ENCODE assay signal across 8 mouse cellular contexts in genomic region chr6:87621281-87621680, GRCm38 (mm10). TPM values are rescaled to one million over a fixed set of nuclear protein-coding genes. Genes with fewer than 3 reads are reported as not detected.
DNase-seq lines count a peak whose midpoint lies in the region; ATAC-seq and TF ChIP-seq lines count a peak whose summit lies in the region.

No protein-coding gene starts in this region.

- no peak overlapping the region for H3K4me2 ChIP-seq in midbrain, embryonic 16.5 days (ENCODE audit: low read length)

- H3K4me3 ChIP-seq in midbrain, embryonic 16.5 days (ENCODE audit: low read depth, low read length): no peak overlapping the region

- no peak for DNase-seq in frontal cortex, postnatal 10 days (ENCODE audit: low spot score in 2 of 2)
- DNase-seq in Patski (ENCODE audit: low read depth, low spot score): peak; percentile 61
- peak; percentile 35 for DNase-seq in fibroblast of lung, adult 2 months (ENCODE audit: low read depth)
- peak; percentile 40 for DNase-seq in kidney, adult 18-20 months
- DNase-seq in left cerebral cortex, adult 9 months (ENCODE audit: low spot score in 2 of 2): no peak
- DNase-seq in frontal cortex, postnatal 14 days (ENCODE audit: low spot score in 2 of 2): no peak

- H3K27me3 ChIP-seq in Patski: no peaks in the 10 kb centered on the region
- H3K27me3 ChIP-seq in midbrain, embryonic 16.5 days (ENCODE audit: control insufficient read depth, insufficient read depth, low read depth, low read length): no peaks in the 10 kb centered on the region

- WGBS in midbrain, embryonic 16.5 days: 56% methylated on average over 3 of the region's 3 CpGs

- TF ChIP-seq CTCF in Patski (IDR thresholded peaks at IDR 0.05): no peak

- H3K36me3 ChIP-seq in midbrain, embryonic 16.5 days (ENCODE audit: control insufficient read depth, insufficient read depth, low read length): no peaks in the 10 kb centered on the region

- no peak overlapping the region for H3K9ac ChIP-seq in midbrain, embryonic 16.5 days (ENCODE audit: low read depth, low read length)

- ATAC-seq in frontal cortex, adult (ENCODE audit: low TSS enrichment): peak; percentile 38; the same call in 1 of the 2 replicates
- peak; percentile 35 for ATAC-seq in Patski
- ATAC-seq in midbrain, embryonic 16.5 days: peak; percentile 81

- POLR2A ChIA-PET in Patski (lab: Charles Lee): no interaction called here

- in situ Hi-C loops in Patski (cut with MboI; ENCODE audit: low pct_unique_long_range_greater_than_20kb): no loop called here

- CTCF ChIA-PET in Patski (lab: Charles Lee): interaction anchor here (1.0 kb wide), 1 partner anchor 11 kb away, joined by 5 read pairs; no protein-coding TSS in a partner anchor

- no peaks in the 10 kb centered on the region; the same call in 1 of the 2 replicates for H3K4me1 ChIP-seq in midbrain, embryonic 16.5 days (ENCODE audit: control insufficient read depth, insufficient read depth, low read length)

- H3K27ac ChIP-seq in midbrain, embryonic 16.5 days (ENCODE audit: low read length): no peak overlapping the region

- H3K9me3 ChIP-seq in midbrain, embryonic 16.5 days (replicated peaks; ENCODE audit: control insufficient read depth, low read length, poor library complexity, severe bottlenecking): no peaks in the 10 kb centered on the region

RNA-seq across cellular contexts. Expression of gene Prokr1, which starts 30.7 kb away (rescaled TPM):
- 0.28 TPM for polyA plus RNA-seq in Patski (2021)
- 1.6 and 2.8 TPM in 2 replicates for polyA plus RNA-seq in midbrain, embryonic 16.5 days (2015; fragmentation: Nextera tagmentation; extraction: Ambion mirVana)

RNA-seq across cellular contexts. Expression of gene Aplf, which starts 50.7 kb away (rescaled TPM):
- 12.1 TPM for polyA plus RNA-seq in Patski (2021)
- 7.1 and 7.7 TPM in 2 replicates for polyA plus RNA-seq in midbrain, embryonic 16.5 days (2015; fragmentation: Nextera tagmentation; extraction: Ambion mirVana)

Comparison
In these comparisons a context has a peak if more than half of its experiments do, and no peak if none do; other contexts are left out.
1. DNase-seq: peak in Patski (single experiment), fibroblast of lung, adult 2 months (single experiment) and kidney, adult 18-20 months (single experiment); none in frontal cortex, postnatal 10 days (0 of 2), left cerebral cortex, adult 9 months (0 of 2) and frontal cortex, postnatal 14 days (0 of 2).
2. Peak in every context shown above with its lines, with median percentiles within 50 percentile points of each other: ATAC-seq.